Mouse (Mus musculus) regulatory T cell (primary cell): ENCODE results near the gene Frmd4a.

Source experiments
- in situ Hi-C: fragments of 300-600 bp; cut with MboI, MseI; formaldehyde crosslinking; loops from one replicate; pipeline ENCODE4 v1.15.1; 2025; ENCODE audit warnings: high pct_unique_total_duplicates

The Frmd4a gene

DNA sequence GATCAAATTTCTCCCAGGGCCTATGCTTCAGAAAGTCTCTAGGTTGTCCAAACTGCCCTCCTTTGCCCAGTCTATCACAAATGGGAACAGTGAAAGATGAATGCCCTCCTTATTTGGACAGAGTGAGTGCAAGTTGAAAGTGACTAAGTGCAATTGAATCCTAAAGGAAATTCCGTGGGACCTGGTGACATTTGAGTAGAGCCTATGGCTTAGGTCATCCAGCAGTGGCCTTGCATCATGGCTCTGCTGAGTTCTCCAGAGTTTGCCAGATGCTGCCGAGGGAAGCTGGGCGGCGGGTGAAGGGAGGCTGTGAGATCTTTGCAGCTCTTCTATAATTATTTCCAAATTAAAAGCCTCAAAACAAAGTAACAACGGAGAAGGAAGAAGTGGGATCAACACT lies 459.8 kb downstream of the Frmd4a start:
- in situ Hi-C loops: loop anchor here (10.0 kb wide), 1 partner anchor 143 kb away; no protein-coding TSS in a partner anchor

DNA sequence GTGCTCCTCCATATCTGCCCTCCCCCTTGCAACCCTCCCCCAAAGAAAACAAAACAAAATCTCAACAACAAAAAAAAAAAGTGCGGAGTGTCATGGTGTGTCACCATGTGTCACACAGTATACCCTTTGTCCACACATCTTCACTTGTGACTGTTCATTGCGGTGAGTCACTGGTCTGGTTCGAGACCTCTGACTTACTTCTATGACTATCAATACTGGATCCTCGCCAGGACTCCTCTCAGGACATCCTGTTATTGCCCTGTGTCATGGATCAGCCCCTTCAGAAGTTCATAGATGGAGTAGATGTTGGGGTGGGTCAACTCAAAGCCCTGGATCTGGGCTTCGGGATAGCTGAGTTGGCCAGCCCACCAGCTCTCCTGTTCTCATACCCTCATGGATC lies 462.7 kb downstream of the Frmd4a start:
- in situ Hi-C loops: no loop called here

DNA sequence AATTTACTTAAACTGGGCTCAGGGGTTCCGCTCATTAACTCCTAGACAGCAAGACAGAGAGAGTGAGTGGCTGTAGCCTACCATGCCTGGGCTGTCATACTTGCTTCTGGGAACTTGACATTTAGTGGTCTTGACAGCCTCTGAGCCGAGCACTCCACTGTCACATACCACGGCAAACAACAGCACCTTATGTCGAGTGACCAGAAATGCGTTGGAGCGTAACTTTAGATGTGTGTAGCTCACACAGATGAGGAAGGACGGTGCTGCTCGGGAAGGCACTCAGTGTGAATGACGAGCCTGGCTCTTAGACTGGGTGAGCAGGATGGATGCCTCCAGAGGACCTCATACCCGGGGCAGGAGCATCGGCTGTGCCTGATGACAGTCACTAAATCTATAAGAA lies 463.6 kb downstream of the Frmd4a start:
- in situ Hi-C loops: no loop called here

DNA sequence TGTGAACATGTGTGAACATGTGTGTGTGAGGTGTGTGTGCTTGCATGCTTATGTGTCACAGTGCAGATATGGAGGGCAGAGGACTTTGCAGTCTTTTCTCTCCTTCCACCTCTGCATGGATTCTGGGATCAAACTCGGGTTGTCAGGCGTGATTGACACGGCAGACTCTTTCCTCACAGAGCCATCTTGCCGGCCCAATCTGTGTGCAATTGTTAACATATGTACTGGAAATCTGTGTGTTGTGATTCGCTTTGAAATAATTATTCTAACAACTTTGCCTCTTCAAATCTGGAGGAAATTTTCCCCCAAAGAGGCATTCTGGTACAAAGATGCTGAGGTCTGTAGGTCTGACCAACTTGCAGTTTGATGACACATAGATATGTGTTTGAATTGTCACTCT lies 468.7 kb downstream of the Frmd4a start:
- in situ Hi-C loops: no loop called here

GRCm38 (mm10) chr2:4487280-4487679 lies 469.8 kb downstream of the Frmd4a start:
- in situ Hi-C loops: no loop called here

- in situ Hi-C loops: no loop called here
Observed at GRCm38 (mm10) chr2:4490845-4491244, 473.3 kb downstream of the Frmd4a start.

- in situ Hi-C loops: no loop called here
Observed at GRCm38 (mm10) chr2:4492485-4493481, 475.3 kb downstream of the Frmd4a start.

GRCm38 (mm10) chr2:4494478-4494877 lies 477.0 kb downstream of the Frmd4a start:
- in situ Hi-C loops: no loop called here

DNA sequence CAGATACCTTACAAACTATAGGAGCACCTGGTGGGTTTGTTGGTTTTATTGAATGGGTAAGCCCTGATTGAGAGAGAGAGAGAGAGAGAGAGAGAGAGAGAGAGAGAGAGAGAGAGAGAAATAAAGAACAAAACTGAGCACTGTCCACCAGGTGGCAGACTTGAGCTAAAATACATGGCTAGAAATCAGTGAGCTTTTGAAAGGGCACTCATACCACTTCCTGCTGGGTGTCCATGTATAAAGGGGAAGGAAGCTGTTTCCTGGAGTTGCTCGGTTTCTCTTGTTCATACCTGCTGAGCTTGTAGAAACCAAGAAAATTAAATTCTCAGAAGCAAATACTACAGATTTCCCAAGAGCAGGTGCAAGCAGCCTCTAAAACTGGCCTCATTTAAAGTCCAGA lies 481.7 kb downstream of the Frmd4a start:
- in situ Hi-C loops: loop anchor here (5.0 kb wide), 1 partner anchor 363 kb away; no protein-coding TSS in a partner anchor

DNA sequence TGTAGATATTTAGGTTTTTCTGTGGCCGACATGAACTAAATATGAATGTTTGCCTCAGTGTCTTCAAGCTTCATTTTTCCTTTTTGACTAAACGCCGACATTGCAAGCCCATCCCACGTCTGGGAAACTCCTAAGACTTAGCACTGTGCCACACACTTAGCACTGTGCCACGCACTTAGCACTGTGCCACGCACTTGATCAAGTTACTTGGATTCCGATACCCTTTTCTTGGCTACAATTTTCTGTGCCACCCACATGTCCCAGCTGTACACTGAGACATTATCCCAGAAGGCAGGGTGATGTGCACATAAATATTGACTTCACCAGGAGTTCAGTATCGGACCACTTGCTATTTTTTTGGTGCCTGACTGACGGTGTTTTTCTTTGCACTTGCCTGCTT lies 482.4 kb downstream of the Frmd4a start:
- in situ Hi-C loops: loop anchor here (5.0 kb wide), 2 partner anchors 102 to 362 kb away; no protein-coding TSS in a partner anchor

- in situ Hi-C loops: loop anchor here (5.0 kb wide), 1 partner anchor 101 kb away; no protein-coding TSS in a partner anchor
Observed at GRCm38 (mm10) chr2:4501257-4502027, 483.9 kb downstream of the Frmd4a start.

- in situ Hi-C loops: loop anchor here (5.0 kb wide), 1 partner anchor 98 kb away; no protein-coding TSS in a partner anchor
Observed at GRCm38 (mm10) chr2:4504413-4504812, 486.9 kb downstream of the Frmd4a start.

DNA sequence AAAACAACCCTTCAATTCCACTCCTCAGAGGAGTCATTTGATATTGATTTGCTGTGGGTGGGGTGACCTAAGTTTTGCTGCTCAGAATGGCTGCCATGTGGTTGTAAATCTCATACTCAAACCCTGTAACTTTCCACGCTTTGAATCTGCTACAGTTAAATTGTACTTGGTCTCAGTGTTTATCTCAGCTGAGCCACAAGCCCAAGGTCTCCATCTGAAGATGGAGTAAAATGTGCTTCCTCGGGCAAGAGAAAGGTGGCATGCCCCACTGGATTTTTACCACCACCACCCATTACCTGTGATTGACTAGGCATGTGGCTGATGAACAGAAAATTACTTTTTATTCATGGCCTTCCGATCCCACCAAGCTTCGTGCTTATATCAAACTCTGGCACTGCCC lies 488.2 kb downstream of the Frmd4a start:
- in situ Hi-C loops: no loop called here

GRCm38 (mm10) chr2:4506659-4507058 lies 489.1 kb downstream of the Frmd4a start:
- in situ Hi-C loops: no loop called here

DNA sequence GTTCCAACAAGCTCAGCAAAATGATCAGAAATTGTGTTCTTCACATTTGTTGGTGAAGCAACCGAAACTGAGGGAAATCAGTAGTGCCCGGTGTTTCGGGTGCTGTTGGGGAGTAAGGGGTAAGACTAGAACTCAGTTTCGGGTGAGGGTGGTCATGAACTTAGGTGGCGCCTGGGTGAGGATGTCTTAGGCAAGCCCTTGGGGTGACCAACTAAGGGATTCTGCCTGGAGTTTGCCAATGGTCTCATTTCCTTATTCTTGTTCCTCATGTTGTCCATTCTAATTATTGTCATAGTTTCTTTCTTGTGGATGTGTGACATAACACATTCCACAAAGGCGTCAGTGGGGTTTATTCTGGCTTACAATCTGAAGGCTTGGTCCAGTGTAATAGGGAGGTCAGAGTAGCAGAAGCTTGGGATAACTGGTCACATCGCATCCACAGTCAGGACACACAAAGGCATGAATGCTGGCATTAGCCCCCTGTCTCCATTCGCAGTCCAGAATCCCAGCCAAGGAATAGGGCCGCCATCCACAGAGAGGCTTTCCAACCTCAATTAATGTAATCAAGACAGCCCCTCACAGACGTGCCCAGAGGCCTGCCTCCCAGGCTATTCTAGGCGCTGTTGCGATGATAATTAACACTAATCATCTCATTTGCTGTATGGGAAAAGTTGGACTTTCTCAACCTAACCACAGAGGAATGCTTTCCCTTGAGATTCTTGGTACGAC lies 490.5 kb downstream of the Frmd4a start:
- in situ Hi-C loops: no loop called here

- in situ Hi-C loops: no loop called here
Observed at GRCm38 (mm10) chr2:4508959-4509615, 491.6 kb downstream of the Frmd4a start.

GRCm38 (mm10) chr2:4509739-4510138 lies 492.2 kb downstream of the Frmd4a start:
- in situ Hi-C loops: no loop called here

DNA sequence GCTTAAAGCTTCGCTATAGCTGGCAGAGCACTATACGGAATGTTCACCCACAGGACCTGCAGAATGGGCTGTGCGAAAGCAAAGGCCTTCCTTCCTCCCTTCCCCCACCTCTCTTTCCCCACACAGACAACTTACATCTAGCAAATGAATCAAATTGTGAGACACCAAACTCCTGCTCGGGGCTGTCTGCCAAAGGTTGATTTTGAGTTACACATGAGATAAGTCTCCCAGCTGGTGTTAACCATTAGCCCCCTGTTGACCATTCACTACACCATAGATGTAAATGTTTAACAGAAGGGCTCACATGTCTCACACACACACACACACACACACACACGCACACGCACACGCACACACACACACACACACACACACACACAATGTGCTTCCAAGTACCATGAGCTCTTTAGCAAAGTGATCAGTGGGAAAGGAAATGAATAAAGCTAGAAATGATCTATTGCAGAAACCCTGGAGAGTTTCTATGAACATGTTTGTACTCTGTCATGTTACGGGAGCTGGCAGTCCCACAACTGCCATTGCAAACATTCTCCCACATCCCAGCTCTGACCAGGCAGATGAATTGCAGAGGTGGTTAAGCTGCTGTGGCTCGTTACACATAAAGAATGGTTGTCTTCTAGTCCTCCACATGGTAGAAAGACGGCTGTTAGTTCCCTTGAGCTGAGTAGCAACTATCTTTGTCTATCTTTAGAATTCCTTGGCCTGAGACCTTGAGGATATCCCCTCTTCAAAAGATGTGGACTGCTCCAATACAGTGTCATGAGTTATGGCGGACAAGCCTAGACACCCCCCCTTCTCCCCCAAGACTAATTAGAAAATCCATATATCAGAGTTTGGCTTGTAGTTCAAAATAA lies 492.9 kb downstream of the Frmd4a start:
- in situ Hi-C loops: no loop called here

DNA sequence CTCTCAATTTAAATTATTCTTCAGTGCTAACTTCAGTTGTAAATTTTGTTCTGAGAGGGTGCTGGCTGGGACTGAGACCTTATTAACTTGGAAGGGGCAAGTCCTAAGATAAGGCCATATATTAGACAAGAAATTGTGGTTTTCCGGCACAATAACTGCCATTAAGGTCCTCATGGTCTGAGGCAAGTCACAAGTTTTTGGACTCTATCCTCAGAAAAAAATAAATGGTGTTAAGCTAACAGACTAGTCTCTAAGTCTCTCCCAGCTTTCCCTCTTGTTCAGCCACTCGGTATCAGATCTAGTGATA lies 493.5 kb downstream of the Frmd4a start:
- in situ Hi-C loops: no loop called here

DNA sequence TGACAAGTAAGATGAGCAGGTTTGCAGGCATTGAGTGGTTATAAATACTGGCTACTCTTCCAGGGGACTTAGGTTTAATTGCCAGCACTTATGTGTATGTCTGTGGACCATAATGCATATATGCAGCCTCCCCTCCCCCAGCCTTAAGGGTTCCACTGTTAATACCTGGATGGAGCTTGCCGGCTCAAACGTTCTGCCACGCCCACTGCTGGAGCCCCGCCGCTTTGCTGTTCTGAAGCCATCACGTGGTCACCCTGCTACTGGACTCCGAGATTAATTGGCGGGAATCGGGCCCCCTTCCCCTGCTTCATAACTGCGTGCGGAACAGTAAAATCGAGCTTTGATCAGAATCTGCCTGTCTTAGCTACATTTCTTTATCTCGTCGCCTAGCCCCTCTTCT lies 495.1 kb downstream of the Frmd4a start:
- in situ Hi-C loops: no loop called here
